Mouse (Mus musculus): Measurements from ENCODE around the gene Gss.

- TF ChIP-seq GATA1 (IDR thresholded peaks at IDR 0.05; ENCODE audit: borderline replicate concordance, low read length) (no peak), FLI1 (IDR thresholded peaks at IDR 0.05; ENCODE audit: low read length) (no peak)
Observed at GRCm38 (mm10) chr2:155546955-155547354, 45.7 kb downstream of the Gss start.
